Mouse (Mus musculus): ENCODE measurements at regions not wholly inside any gene's neighbourhood (a gene's known extent, or its start where the extent isn't known, plus 50 kb on each side); places are given as distances from the start of the nearest gene placed in this dataset.
A peak's percentile ranks its signal among the peaks of the same experiment; 100 is the strongest.

- no peak overlapping the region for H3K27ac ChIP-seq (ENCODE audit: insufficient read depth, low read length)
- 93% methylated on average over 3 of the region's 3 CpGs for WGBS
- H3K4me1 ChIP-seq (ENCODE audit: control insufficient read depth, insufficient read depth, insufficient read length): peaks cover 7% of the 10 kb centered on the region; the same call in 1 of the 2 replicates
- H3K4me3 ChIP-seq (ENCODE audit: extremely low read depth, insufficient read depth, insufficient read length): no peak overlapping the region
- no peak for DNase-seq (ENCODE audit: low read depth in 1 of 2, low spot score in 2 of 2)
- TF ChIP-seq CTCF (IDR thresholded peaks at IDR 0.05; ENCODE audit: extremely low read depth, insufficient read depth, insufficient read length, insufficient replicate concordance): no peak
- no peak for TF ChIP-seq POLR2A (IDR thresholded peaks at IDR 0.05; ENCODE audit: low read depth, low read length)
- H3K27me3 ChIP-seq (ENCODE audit: control insufficient read depth, insufficient read depth, low read length): no peaks in the 10 kb centered on the region
- H3K36me3 ChIP-seq (ENCODE audit: control insufficient read depth, insufficient read depth, low read length): no peaks in the 10 kb centered on the region
Measured at GRCm38 (mm10) chr5:24265431-24265830, 86.0 kb downstream of the Kcnh2 start.

- 4% methylated on average over 16 of the region's 16 CpGs for WGBS
- peak overlapping the region; percentile 93 for H3K27ac ChIP-seq (ENCODE audit: insufficient read depth, low read length)
Measured at GRCm38 (mm10) chr5:24266344-24267295, 84.8 kb downstream of the Kcnh2 start.

More at GRCm38 (mm10) chr5:24266344-24267295, 84.8 kb downstream of the Kcnh2 start:
- Histone ChIP-seq H3K36me3 (ENCODE audit: control insufficient read depth, insufficient read depth, low read length) (no peaks in the 10 kb centered on the region), H3K27me3 (ENCODE audit: control insufficient read depth, insufficient read depth, low read length) (no peaks in the 10 kb centered on the region), H3K4me3 (ENCODE audit: extremely low read depth, insufficient read depth, insufficient read length) (peak overlapping the region; percentile 55), H3K4me1 (ENCODE audit: control insufficient read depth, insufficient read depth, insufficient read length) (peaks cover 7% of the 10 kb centered on the region; the same call in 1 of the 2 replicates)
- DNase-seq (ENCODE audit: low read depth in 1 of 2, low spot score in 2 of 2): peak; percentile 77 to 80
- TF ChIP-seq POLR2A (IDR thresholded peaks at IDR 0.05; ENCODE audit: low read depth, low read length) (no peak), CTCF (IDR thresholded peaks at IDR 0.05; ENCODE audit: extremely low read depth, insufficient read depth, insufficient read length, insufficient replicate concordance) (peak; percentile 87; the same call in 1 of the 2 replicates)
